Mouse (Mus musculus): ENCODE measurements around the gene Meiob. TPM values are rescaled to one million over a fixed set of nuclear protein-coding genes. Genes with fewer than 3 reads are reported as not detected.

The Meiob gene
- polyA plus RNA-seq, 1 experiment from 2014 or later: 0.11 TPM

Other genes with a start within 250 kb of the Meiob start
- gene Tsc2, start 171.7 kb upstream of the Meiob start, polyA plus RNA-seq (2015; fragmentation: Nextera tagmentation; extraction: Ambion mirVana): 72.8 and 77.0 TPM in 2 replicates
- 23.1 TPM in 2 replicates for gene Nthl1, start 171.6 kb upstream of the Meiob start, polyA plus RNA-seq (2015; fragmentation: Nextera tagmentation; extraction: Ambion mirVana)
- 116 and 120 TPM in 2 replicates for gene Slc9a3r2, start 154.0 kb upstream of the Meiob start, polyA plus RNA-seq (2015; fragmentation: Nextera tagmentation; extraction: Ambion mirVana)
- gene Npw, start 145.8 kb upstream of the Meiob start, polyA plus RNA-seq (2015; fragmentation: Nextera tagmentation; extraction: Ambion mirVana): 0.37 TPM in 1 of 2 replicates, not detected in the other
- gene Zfp598, start 134.6 kb upstream of the Meiob start, polyA plus RNA-seq (2015; fragmentation: Nextera tagmentation; extraction: Ambion mirVana): 19.7 and 22.7 TPM in 2 replicates
- 2.3 and 2.9 TPM in 2 replicates for gene Syngr3, start 114.3 kb upstream of the Meiob start, polyA plus RNA-seq (2015; fragmentation: Nextera tagmentation; extraction: Ambion mirVana)
- gene Gfer, start 108.1 kb upstream of the Meiob start, polyA plus RNA-seq (2015; fragmentation: Nextera tagmentation; extraction: Ambion mirVana): 44.4 and 45.3 TPM in 2 replicates
- gene Noxo1, start 108.1 kb upstream of the Meiob start, polyA plus RNA-seq (2015; fragmentation: Nextera tagmentation; extraction: Ambion mirVana): 1.9 and 2.7 TPM in 2 replicates
- gene Tbl3, start 96.6 kb upstream of the Meiob start, polyA plus RNA-seq (2015; fragmentation: Nextera tagmentation; extraction: Ambion mirVana): 92.1 and 107 TPM in 2 replicates
- gene Rnf151, start 86.2 kb upstream of the Meiob start, polyA plus RNA-seq (2015; fragmentation: Nextera tagmentation; extraction: Ambion mirVana): 0.26 TPM in 1 of 2 replicates, not detected in the other
- 1,489 and 1,547 TPM in 2 replicates for gene Rps2, start 86.2 kb upstream of the Meiob start, polyA plus RNA-seq (2015; fragmentation: Nextera tagmentation; extraction: Ambion mirVana)
- 258 and 262 TPM in 2 replicates for gene Ndufb10, start 79.8 kb upstream of the Meiob start, polyA plus RNA-seq (2015; fragmentation: Nextera tagmentation; extraction: Ambion mirVana)
- gene Rpl3l, start 76.5 kb upstream of the Meiob start, polyA plus RNA-seq (2015; fragmentation: Nextera tagmentation; extraction: Ambion mirVana): 0.15 TPM in 1 of 2 replicates, not detected in the other
- gene Msrb1, start 67.6 kb upstream of the Meiob start, polyA plus RNA-seq (2015; fragmentation: Nextera tagmentation; extraction: Ambion mirVana): 33.3 and 33.8 TPM in 2 replicates
- 23.0 and 27.6 TPM in 2 replicates for gene Hs3st6, start 51.3 kb upstream of the Meiob start, polyA plus RNA-seq (2015; fragmentation: Nextera tagmentation; extraction: Ambion mirVana)
- gene Hagh, start 35.9 kb downstream of the Meiob start, polyA plus RNA-seq (2015; fragmentation: Nextera tagmentation; extraction: Ambion mirVana): 63.4 and 75.6 TPM in 2 replicates
- 50.7 and 52.1 TPM in 2 replicates for gene Fahd1, start 46.1 kb downstream of the Meiob start, polyA plus RNA-seq (2015; fragmentation: Nextera tagmentation; extraction: Ambion mirVana)
- gene Igfals, start 61.7 kb downstream of the Meiob start, polyA plus RNA-seq (2015; fragmentation: Nextera tagmentation; extraction: Ambion mirVana): 3.0 and 3.1 TPM in 2 replicates
- 63.3 and 67.1 TPM in 2 replicates for gene Nubp2, start 82.1 kb downstream of the Meiob start, polyA plus RNA-seq (2015; fragmentation: Nextera tagmentation; extraction: Ambion mirVana)
- gene Spsb3, start 82.4 kb downstream of the Meiob start, polyA plus RNA-seq (2015; fragmentation: Nextera tagmentation; extraction: Ambion mirVana): 46.2 and 50.4 TPM in 2 replicates
- gene Eme2, start 90.8 kb downstream of the Meiob start, polyA plus RNA-seq (2015; fragmentation: Nextera tagmentation; extraction: Ambion mirVana): 36.5 and 38.5 TPM in 2 replicates
- gene Mrps34, start 90.8 kb downstream of the Meiob start, polyA plus RNA-seq (2015; fragmentation: Nextera tagmentation; extraction: Ambion mirVana): 102 TPM in 2 replicates
- 78.1 and 86.1 TPM in 2 replicates for gene Nme3, start 92.2 kb downstream of the Meiob start, polyA plus RNA-seq (2015; fragmentation: Nextera tagmentation; extraction: Ambion mirVana)
- 30.1 and 33.6 TPM in 2 replicates for gene Mapk8ip3, start 132.7 kb downstream of the Meiob start, polyA plus RNA-seq (2015; fragmentation: Nextera tagmentation; extraction: Ambion mirVana)
- gene Jpt2, start 156.4 kb downstream of the Meiob start, polyA plus RNA-seq (2015; fragmentation: Nextera tagmentation; extraction: Ambion mirVana): 197 and 218 TPM in 2 replicates
- gene Cramp1l, start 211.5 kb downstream of the Meiob start, polyA plus RNA-seq (2015; fragmentation: Nextera tagmentation; extraction: Ambion mirVana): 5.4 and 6.6 TPM in 2 replicates
- 24.9 and 25.5 TPM in 2 replicates for gene Ift140, start 211.8 kb downstream of the Meiob start, polyA plus RNA-seq (2015; fragmentation: Nextera tagmentation; extraction: Ambion mirVana)